Mouse (Mus musculus) Muller cell, postnatal 12 days (primary cell): ENCODE measurements around the gene Anks1.
"Not testable (repeated sequence)": the region's sequence is repeated elsewhere in the genome, so short reads cannot be mapped to it uniquely, and the experiment has no call there.

Experiments
- DNase-seq: peaks from one replicate; pipeline ENCODE4 v3.0.0-alpha.2; 2015; ENCODE audit errors: inconsistent ontology term

The Anks1 gene

GRCm38 (mm10) chr17:27931826-27932225 lies 22.7 kb downstream of the Anks1 start:
- no peak for DNase-seq

- DNase-seq = no peak
Measured at GRCm38 (mm10) chr17:27934136-27934910, 25.2 kb downstream of the Anks1 start.

- no peak for DNase-seq
Measured at GRCm38 (mm10) chr17:27935091-27935490, 26.0 kb downstream of the Anks1 start.

- DNase-seq = no peak
Measured at GRCm38 (mm10) chr17:27937054-27937615, 28.0 kb downstream of the Anks1 start.

- DNase-seq = peak; percentile 9
Measured at GRCm38 (mm10) chr17:27938121-27938754, 29.1 kb downstream of the Anks1 start.

- no peak for DNase-seq
Measured at GRCm38 (mm10) chr17:27939028-27939427, 29.9 kb downstream of the Anks1 start.

GRCm38 (mm10) chr17:27940352-27940751 lies 31.2 kb downstream of the Anks1 start:
- no peak for DNase-seq

- DNase-seq = no peak
Measured at GRCm38 (mm10) chr17:27941178-27941577, 32.1 kb downstream of the Anks1 start.

- no peak for DNase-seq
Measured at GRCm38 (mm10) chr17:27941698-27942097, 32.6 kb downstream of the Anks1 start.

- no peak for DNase-seq
Measured at GRCm38 (mm10) chr17:27942131-27942530, 33.0 kb downstream of the Anks1 start.

- DNase-seq = peak; percentile 22
Measured at GRCm38 (mm10) chr17:27945546-27946216, 36.6 kb downstream of the Anks1 start.

GRCm38 (mm10) chr17:27946371-27946770 lies 37.3 kb downstream of the Anks1 start:
- DNase-seq = no peak

- no peak for DNase-seq
Measured at GRCm38 (mm10) chr17:27947155-27947554, 38.0 kb downstream of the Anks1 start.

- no peak for DNase-seq
Measured at GRCm38 (mm10) chr17:27953136-27953535, 44.0 kb downstream of the Anks1 start.

GRCm38 (mm10) chr17:27954629-27955402 lies 45.7 kb downstream of the Anks1 start:
- DNase-seq = no peak

- no peak for DNase-seq
Measured at GRCm38 (mm10) chr17:27957649-27958048, 48.5 kb downstream of the Anks1 start.

GRCm38 (mm10) chr17:27960128-27961111 lies 51.3 kb downstream of the Anks1 start:
- DNase-seq = no peak

GRCm38 (mm10) chr17:27963120-27963519 lies 54.0 kb downstream of the Anks1 start:
- not testable (repeated sequence) for DNase-seq

- no peak for DNase-seq
Measured at GRCm38 (mm10) chr17:27964607-27965006, 55.5 kb downstream of the Anks1 start.

GRCm38 (mm10) chr17:27965292-27965691 lies 56.2 kb downstream of the Anks1 start:
- DNase-seq = no peak
